ENCODE assay signal across 32 mouse cellular contexts in the genomic region with DNA sequence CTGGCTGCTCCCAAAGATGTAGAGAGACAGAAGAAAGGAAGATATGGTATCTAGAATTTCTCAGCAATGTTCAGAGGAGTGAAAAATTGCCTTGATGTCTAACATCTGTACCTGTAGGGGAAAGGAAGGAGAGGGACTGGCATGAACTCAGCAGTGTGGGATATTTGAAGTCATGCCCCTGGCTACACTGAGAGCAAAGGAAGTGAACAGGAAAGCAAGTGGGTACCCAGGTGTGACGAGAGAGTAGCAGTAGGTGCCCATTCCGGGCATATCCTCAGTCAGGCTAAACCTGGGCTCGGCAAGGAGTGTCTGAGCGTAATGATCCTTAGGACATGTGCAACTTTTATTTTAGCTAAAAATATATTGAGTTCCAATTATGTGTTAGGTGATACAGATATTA.
DNase-seq lines count a peak whose midpoint lies in the region; ATAC-seq and TF ChIP-seq lines count a peak whose summit lies in the region.
"Had no signal": no experiment of that assay in that cellular context is flagged by ENCODE, and none has a peak within 500 bp of the region (broad histone marks: within the 10 kb centered on the region; RNA-seq: fewer than 3 reads in every experiment).

No protein-coding gene starts in this region.

- peak; percentile 25 for DNase-seq in CD4-positive helper T cell, adult 2 months (ENCODE audit: low read depth, low spot score)
- DNase-seq in CD4-positive, CD25-positive, alpha-beta regulatory T cell, adult 2 months (ENCODE audit: low read depth, low spot score) = peak; percentile 15
- DNase-seq in thymus, postnatal 10 days (ENCODE audit: low spot score in 2 of 2) = peak; percentile 20 to 25
- DNase-seq in layer of hippocampus, adult 8-10 months (ENCODE audit: low spot score in 2 of 2) = no peak
- no peak for DNase-seq in urinary bladder, postnatal 4 days (ENCODE audit: low spot score in 2 of 2)
- DNase-seq: adrenal gland, postnatal 36 days; B cell, adult 2 months; cerebellum, adult 2 months; cerebellum, postnatal 14 days; gastrocnemius, adult 2 months; gastrocnemius, postnatal 36 days; heart, adult 2 months; heart, postnatal 10 days; kidney, adult 9 months; kidney, postnatal 36 days; layer of hippocampus, postnatal 36 days; left cerebral cortex, postnatal 4 days; liver, postnatal 0 days; lung, postnatal 4 days; midbrain, embryonic 14.5 days; retina, postnatal 1 day; right cerebral cortex, postnatal 14 days had no signal

- ATAC-seq in inflammation-experienced regulatory T-cells, adult 6 months = peak; percentile 35
- no peak for ATAC-seq in intestine, postnatal 0 days
- no peak for ATAC-seq in erythroid progenitor cell, adult 5-6 weeks (replicated peaks; ENCODE audit: low FRiP score, poor library complexity, severe bottlenecking)
- ATAC-seq: forebrain, embryonic 15.5 days; liver, embryonic 12.5 days; liver, postnatal 0 days; Patski had no signal

- H3K4me1 ChIP-seq in intestine, postnatal 0 days (replicated peaks; ENCODE audit: control insufficient read depth, insufficient read depth, low read length) = no peaks in the 10 kb centered on the region
- H3K4me1 ChIP-seq: forebrain, embryonic 15.5 days; heart, embryonic 13.5 days; liver, embryonic 12.5 days; neural tube, embryonic 15.5 days had no signal

- H3K9me3 ChIP-seq in intestine, postnatal 0 days (ENCODE audit: control insufficient read depth) = no peaks in the 10 kb centered on the region
- H3K9me3 ChIP-seq: forebrain, embryonic 15.5 days; heart, embryonic 13.5 days; liver, embryonic 12.5 days; neural tube, embryonic 15.5 days had no signal

- 90% methylated on average over 4 of the region's 4 CpGs for WGBS in intestine, postnatal 0 days

- no peak overlapping the region for H3K27ac ChIP-seq in intestine, postnatal 0 days (ENCODE audit: low read depth, low read length)
- H3K27ac ChIP-seq: forebrain, embryonic 15.5 days; gastrocnemius, adult 2 months; heart, adult 2 months; heart, embryonic 13.5 days; hindbrain, embryonic 14.5 days; layer of hippocampus, adult 2 months; liver, embryonic 12.5 days; neural tube, embryonic 15.5 days had no signal

- H3K9ac ChIP-seq in intestine, postnatal 0 days (ENCODE audit: low read depth, low read length) = no peak overlapping the region
- H3K9ac ChIP-seq: forebrain, embryonic 15.5 days; heart, embryonic 13.5 days; hindbrain, embryonic 14.5 days; liver, embryonic 12.5 days; liver, postnatal 0 days; neural tube, embryonic 15.5 days had no signal

- no peak overlapping the region for H3K4me3 ChIP-seq in intestine, postnatal 0 days (ENCODE audit: low read depth, low read length)
- H3K4me3 ChIP-seq: forebrain, embryonic 15.5 days; gastrocnemius, adult 2 months; heart, adult 2 months; heart, embryonic 13.5 days; layer of hippocampus, adult 2 months; liver, embryonic 12.5 days; neural tube, embryonic 15.5 days had no signal

- no peaks in the 10 kb centered on the region for H3K36me3 ChIP-seq in intestine, postnatal 0 days (ENCODE audit: control insufficient read depth, insufficient read depth)
- H3K36me3 ChIP-seq: forebrain, embryonic 15.5 days; heart, embryonic 13.5 days; liver, embryonic 12.5 days; neural tube, embryonic 15.5 days had no signal

- no peak for TF ChIP-seq CTCF in intestine, postnatal 0 days (IDR thresholded peaks at IDR 0.05; ENCODE audit: low read depth)

- H3K27me3 ChIP-seq in intestine, postnatal 0 days (replicated peaks; ENCODE audit: control insufficient read depth, insufficient read depth, low read length) = no peaks in the 10 kb centered on the region
- H3K27me3 ChIP-seq: forebrain, embryonic 15.5 days; heart, embryonic 13.5 days; liver, embryonic 12.5 days; neural tube, embryonic 15.5 days; Patski had no signal

- no peak overlapping the region for H3K4me2 ChIP-seq in intestine, postnatal 0 days (replicated peaks; ENCODE audit: low read depth)
- H3K4me2 ChIP-seq: forebrain, embryonic 15.5 days; heart, embryonic 13.5 days; hindbrain, embryonic 14.5 days; liver, embryonic 12.5 days; neural tube, embryonic 15.5 days had no signal

Comparison
In these comparisons a context has a peak if more than half of its experiments do, and no peak if none do; other contexts are left out.
1. DNase-seq: peak in CD4-positive helper T cell, adult 2 months (single experiment), CD4-positive, CD25-positive, alpha-beta regulatory T cell, adult 2 months (single experiment) and thymus, postnatal 10 days (2 of 2); none in layer of hippocampus, adult 8-10 months (0 of 2) and urinary bladder, postnatal 4 days (0 of 2).